Mouse (Mus musculus): ENCODE results near the gene Gzmn. TPM values are rescaled to one million over a fixed set of nuclear protein-coding genes. Genes with fewer than 3 reads are reported as not detected.
"Not testable (repeated sequence)": the region's sequence is repeated elsewhere in the genome, so short reads cannot be mapped to it uniquely, and the experiment has no call there.

The Gzmn gene
- polyA plus RNA-seq (2015; fragmentation: Nextera tagmentation; extraction: Ambion mirVana): not detected in 2 replicates

- Histone ChIP-seq H3K4me2 (ENCODE audit: low read length) (no peak within 1 kb of the TSS), H3K9ac (ENCODE audit: low read depth, low read length) (no peak within 1 kb of the TSS), H3K36me3 (ENCODE audit: control insufficient read depth, insufficient read depth, low read length) (no peaks in the 10 kb centered on the region), H3K4me1 (ENCODE audit: control insufficient read depth, insufficient read depth, low read length) (no peaks in the 10 kb centered on the region), H3K9me3 (replicated peaks; ENCODE audit: control insufficient read depth, low read length, poor library complexity, severe bottlenecking) (no peaks in the 10 kb centered on the region), H3K27me3 (ENCODE audit: control insufficient read depth, insufficient read depth, low read depth, low read length) (no peaks in the 10 kb centered on the region), H3K27ac (ENCODE audit: low read length) (no peak within 1 kb of the TSS), H3K4me3 (ENCODE audit: low read depth, low read length) (no peak within 1 kb of the TSS)
- no peak for ATAC-seq
- WGBS: 95% methylated on average over 5 of the region's 5 CpGs
Measured at GRCm38 (mm10) chr14:56174499-56174898, at the start of gene Gzmn. Gene Gzmn, minus strand, starts transcription at chr14:56174599.

GRCm38 (mm10) chr14:56211317-56211716 is 36.9 kb upstream of the Gzmn start, which contains the start of gene Gzmf:
Gene Gzmf, minus strand, starts transcription at chr14:56211417.
- no peaks in the 10 kb centered on the region for H3K9me3 ChIP-seq (replicated peaks; ENCODE audit: control insufficient read depth, low read length, poor library complexity, severe bottlenecking)
- H3K27ac ChIP-seq (ENCODE audit: low read length): no peak within 1 kb of the TSS
- no peak within 1 kb of the TSS for H3K4me2 ChIP-seq (ENCODE audit: low read length)
- no peak within 1 kb of the TSS for H3K9ac ChIP-seq (ENCODE audit: low read depth, low read length)
- ATAC-seq: no peak
- 91% methylated on average over 4 of the region's 4 CpGs for WGBS
- H3K36me3 ChIP-seq (ENCODE audit: control insufficient read depth, insufficient read depth, low read length): no peaks in the 10 kb centered on the region
- no peaks in the 10 kb centered on the region for H3K4me1 ChIP-seq (ENCODE audit: control insufficient read depth, insufficient read depth, low read length)
- no peak within 1 kb of the TSS for H3K4me3 ChIP-seq (ENCODE audit: low read depth, low read length)
- no peaks in the 10 kb centered on the region for H3K27me3 ChIP-seq (ENCODE audit: control insufficient read depth, insufficient read depth, low read depth, low read length)

- ATAC-seq: no peak
- no peak overlapping the region for H3K4me3 ChIP-seq (ENCODE audit: low read depth, low read length)
- H3K9ac ChIP-seq (ENCODE audit: low read depth, low read length): no peak overlapping the region
- H3K9me3 ChIP-seq (replicated peaks; ENCODE audit: control insufficient read depth, low read length, poor library complexity, severe bottlenecking): no peaks in the 10 kb centered on the region
- no peaks in the 10 kb centered on the region for H3K4me1 ChIP-seq (ENCODE audit: control insufficient read depth, insufficient read depth, low read length)
- H3K27me3 ChIP-seq (ENCODE audit: control insufficient read depth, insufficient read depth, low read depth, low read length): no peaks in the 10 kb centered on the region
- no peak overlapping the region for H3K27ac ChIP-seq (ENCODE audit: low read length)
- 82% methylated on average over 1 of the region's 1 CpGs for WGBS
- no peak overlapping the region for H3K4me2 ChIP-seq (ENCODE audit: low read length)
- H3K36me3 ChIP-seq (ENCODE audit: control insufficient read depth, insufficient read depth, low read length): no peaks in the 10 kb centered on the region
Measured at GRCm38 (mm10) chr14:56205613-56206012, 31.2 kb upstream of the Gzmn start.

- not testable (repeated sequence) for H3K27ac ChIP-seq (ENCODE audit: low read length); ATAC-seq; H3K9ac ChIP-seq (ENCODE audit: low read depth, low read length); H3K4me3 ChIP-seq (ENCODE audit: low read depth, low read length); H3K36me3 ChIP-seq (ENCODE audit: control insufficient read depth, insufficient read depth, low read length); H3K9me3 ChIP-seq (replicated peaks; ENCODE audit: control insufficient read depth, low read length, poor library complexity, severe bottlenecking); H3K4me2 ChIP-seq (ENCODE audit: low read length); H3K27me3 ChIP-seq (ENCODE audit: control insufficient read depth, insufficient read depth, low read depth, low read length); H3K4me1 ChIP-seq (ENCODE audit: control insufficient read depth, insufficient read depth, low read length)
- 37% methylated on average over 5 of the region's 5 CpGs for WGBS
Measured at GRCm38 (mm10) chr14:56205021-56205420, 30.6 kb upstream of the Gzmn start.

- H3K27ac ChIP-seq (ENCODE audit: low read length): no peak overlapping the region
- H3K36me3 ChIP-seq (ENCODE audit: control insufficient read depth, insufficient read depth, low read length): no peaks in the 10 kb centered on the region
- H3K4me3 ChIP-seq (ENCODE audit: low read depth, low read length): no peak overlapping the region
- no peak for ATAC-seq
- H3K4me2 ChIP-seq (ENCODE audit: low read length): no peak overlapping the region
- no peaks in the 10 kb centered on the region for H3K9me3 ChIP-seq (replicated peaks; ENCODE audit: control insufficient read depth, low read length, poor library complexity, severe bottlenecking)
- H3K4me1 ChIP-seq (ENCODE audit: control insufficient read depth, insufficient read depth, low read length): no peaks in the 10 kb centered on the region
- 8% methylated on average over 2 of the region's 2 CpGs for WGBS
- no peak overlapping the region for H3K9ac ChIP-seq (ENCODE audit: low read depth, low read length)
- H3K27me3 ChIP-seq (ENCODE audit: control insufficient read depth, insufficient read depth, low read depth, low read length): no peaks in the 10 kb centered on the region
Measured at GRCm38 (mm10) chr14:56203975-56204374, 29.6 kb upstream of the Gzmn start.

GRCm38 (mm10) chr14:56186946-56187345 is 12.5 kb upstream of the Gzmn start:
- 61% methylated on average over 6 of the region's 6 CpGs for WGBS

GRCm38 (mm10) chr14:56186521-56186920 is 12.1 kb upstream of the Gzmn start:
- Histone ChIP-seq H3K36me3 (ENCODE audit: control insufficient read depth, insufficient read depth, low read length) (no peaks in the 10 kb centered on the region), H3K4me2 (ENCODE audit: low read length) (no peak overlapping the region), H3K27me3 (ENCODE audit: control insufficient read depth, insufficient read depth, low read depth, low read length) (no peaks in the 10 kb centered on the region), H3K27ac (ENCODE audit: low read length) (no peak overlapping the region), H3K9ac (ENCODE audit: low read depth, low read length) (no peak overlapping the region), H3K4me3 (ENCODE audit: low read depth, low read length) (no peak overlapping the region), H3K9me3 (replicated peaks; ENCODE audit: control insufficient read depth, low read length, poor library complexity, severe bottlenecking) (no peaks in the 10 kb centered on the region), H3K4me1 (ENCODE audit: control insufficient read depth, insufficient read depth, low read length) (no peaks in the 10 kb centered on the region)
- no peak for ATAC-seq
- WGBS: 87% methylated on average over 5 of the region's 5 CpGs

More at GRCm38 (mm10) chr14:56186946-56187345, 12.5 kb upstream of the Gzmn start:
- Histone ChIP-seq H3K4me2 (ENCODE audit: low read length) (no peak overlapping the region), H3K4me3 (ENCODE audit: low read depth, low read length) (no peak overlapping the region), H3K4me1 (ENCODE audit: control insufficient read depth, insufficient read depth, low read length) (no peaks in the 10 kb centered on the region), H3K9me3 (replicated peaks; ENCODE audit: control insufficient read depth, low read length, poor library complexity, severe bottlenecking) (no peaks in the 10 kb centered on the region), H3K9ac (ENCODE audit: low read depth, low read length) (no peak overlapping the region), H3K27ac (ENCODE audit: low read length) (no peak overlapping the region), H3K27me3 (ENCODE audit: control insufficient read depth, insufficient read depth, low read depth, low read length) (no peaks in the 10 kb centered on the region), H3K36me3 (ENCODE audit: control insufficient read depth, insufficient read depth, low read length) (no peaks in the 10 kb centered on the region)
- ATAC-seq: no peak

- H3K4me2 ChIP-seq (ENCODE audit: low read length); H3K4me3 ChIP-seq (ENCODE audit: low read depth, low read length); H3K27ac ChIP-seq (ENCODE audit: low read length); H3K9me3 ChIP-seq (replicated peaks; ENCODE audit: control insufficient read depth, low read length, poor library complexity, severe bottlenecking); H3K27me3 ChIP-seq (ENCODE audit: control insufficient read depth, insufficient read depth, low read depth, low read length); H3K36me3 ChIP-seq (ENCODE audit: control insufficient read depth, insufficient read depth, low read length); H3K4me1 ChIP-seq (ENCODE audit: control insufficient read depth, insufficient read depth, low read length); H3K9ac ChIP-seq (ENCODE audit: low read depth, low read length); ATAC-seq: not testable (repeated sequence)
- WGBS: 25% methylated on average over 8 of the region's 8 CpGs
Measured at GRCm38 (mm10) chr14:56177651-56178050, 3.3 kb upstream of the Gzmn start.

GRCm38 (mm10) chr14:56173396-56173795 is 1.0 kb downstream of the Gzmn start:
- Histone ChIP-seq H3K9me3 (replicated peaks; ENCODE audit: control insufficient read depth, low read length, poor library complexity, severe bottlenecking) (no peaks in the 10 kb centered on the region), H3K4me3 (ENCODE audit: low read depth, low read length) (no peak overlapping the region), H3K4me1 (ENCODE audit: control insufficient read depth, insufficient read depth, low read length) (no peaks in the 10 kb centered on the region), H3K9ac (ENCODE audit: low read depth, low read length) (no peak overlapping the region), H3K27ac (ENCODE audit: low read length) (no peak overlapping the region), H3K27me3 (ENCODE audit: control insufficient read depth, insufficient read depth, low read depth, low read length) (no peaks in the 10 kb centered on the region), H3K4me2 (ENCODE audit: low read length) (no peak overlapping the region), H3K36me3 (ENCODE audit: control insufficient read depth, insufficient read depth, low read length) (no peaks in the 10 kb centered on the region)
- WGBS: 91% methylated on average over 6 of the region's 6 CpGs
- ATAC-seq: no peak

Data from midbrain, embryonic 16.5 days (tissue).